Mouse (Mus musculus): ENCODE measurements around the gene Psmd5. TPM values are rescaled to one million over a fixed set of nuclear protein-coding genes. Genes with fewer than 3 reads are reported as not detected.

The Psmd5 gene
- polyA plus RNA-seq (2015; fragmentation: Nextera tagmentation; extraction: Ambion mirVana): 93.6 and 106 TPM in 2 replicates

GRCm38 (mm10) chr2:34874816-34875345, at the start of gene Psmd5:
Gene Psmd5, minus strand, starts transcription at chr2:34874968.
- Histone ChIP-seq H3K27ac (peak within 1 kb of the TSS; percentile 55), H3K9ac (peak within 1 kb of the TSS; percentile 39), H3K36me3 (no peaks in the 10 kb centered on the region), H3K27me3 (peaks cover 45% of the 10 kb centered on the region), H3K4me3 (replicated peaks) (peak within 1 kb of the TSS; percentile 46), H3K9me3 (replicated peaks) (no peaks in the 10 kb centered on the region), H3K4me1 (replicated peaks) (peaks cover 15% of the 10 kb centered on the region), H3K4me2 (peak within 1 kb of the TSS; percentile 42)
- DNase-seq (no peak), ATAC-seq (ENCODE audit: low read depth) (no peak)
- WGBS (ENCODE audit: insufficient replicate concordance): 22% methylated on average over 8 of the region's 8 CpGs

- Histone ChIP-seq H3K27me3 (peaks cover 6% of the 10 kb centered on the region; the same call in 1 of the 2 replicates), H3K9me3 (replicated peaks) (no peaks in the 10 kb centered on the region)
- 11% methylated on average over 2 of the region's 2 CpGs for WGBS (ENCODE audit: insufficient replicate concordance)
These were observed 48.0 kb upstream of the Psmd5 start for GRCm38 (mm10) chr2:34922729-34923128.

GRCm38 (mm10) chr2:34920144-34920543, 45.4 kb upstream of the Psmd5 start:
- Histone ChIP-seq H3K4me3 (replicated peaks) (no peak overlapping the region), H3K4me2 (no peak overlapping the region), H3K9ac (no peak overlapping the region), H3K27ac (no peak overlapping the region), H3K27me3 (peaks cover 11% of the 10 kb centered on the region), H3K9me3 (replicated peaks) (no peaks in the 10 kb centered on the region), H3K36me3 (no peaks in the 10 kb centered on the region), H3K4me1 (replicated peaks) (peaks cover under 1% of the 10 kb centered on the region; the same call in 1 of the 2 replicates)
- 32% methylated on average over 2 of the region's 2 CpGs for WGBS (ENCODE audit: insufficient replicate concordance)
- no peak for ATAC-seq (ENCODE audit: low read depth)
- DNase-seq: no peak

More at GRCm38 (mm10) chr2:34922729-34923128, 48.0 kb upstream of the Psmd5 start:
- DNase-seq: no peak
- H3K4me1 ChIP-seq (replicated peaks): no peaks in the 10 kb centered on the region
- no peak overlapping the region for H3K4me2 ChIP-seq
- no peak overlapping the region for H3K27ac ChIP-seq
- H3K9ac ChIP-seq: no peak overlapping the region
- H3K36me3 ChIP-seq: no peaks in the 10 kb centered on the region
- ATAC-seq (ENCODE audit: low read depth): no peak
- no peak overlapping the region for H3K4me3 ChIP-seq (replicated peaks)

- 0 out of 2 replicates have a peak overlapping the region, but pooled peaks have one; percentile 19 for H3K27ac ChIP-seq
- peaks cover 39% of the 10 kb centered on the region for H3K27me3 ChIP-seq
- DNase-seq (no peak), ATAC-seq (ENCODE audit: low read depth) (no peak)
- peak overlapping the region; percentile 90; the same call in 1 of the 2 replicates for H3K4me2 ChIP-seq
- no peak overlapping the region for H3K9ac ChIP-seq
- 61% methylated on average over 2 of the region's 2 CpGs for WGBS (ENCODE audit: insufficient replicate concordance)
- H3K36me3 ChIP-seq: peaks cover 14% of the 10 kb centered on the region; the same call in 1 of the 2 replicates
- peaks cover 28% of the 10 kb centered on the region for H3K4me1 ChIP-seq (replicated peaks)
- no peak overlapping the region for H3K4me3 ChIP-seq (replicated peaks)
- no peaks in the 10 kb centered on the region for H3K9me3 ChIP-seq (replicated peaks)
These were observed 40.3 kb upstream of the Psmd5 start for GRCm38 (mm10) chr2:34915103-34915502.

- Histone ChIP-seq H3K4me2 (peak overlapping the region; percentile 90), H3K27me3 (peaks cover 39% of the 10 kb centered on the region), H3K36me3 (peaks cover 17% of the 10 kb centered on the region; the same call in 1 of the 2 replicates), H3K9ac (peak overlapping the region; percentile 78; the same call in 1 of the 2 replicates), H3K9me3 (replicated peaks) (no peaks in the 10 kb centered on the region), H3K4me1 (replicated peaks) (peaks cover 28% of the 10 kb centered on the region), H3K27ac (no peak overlapping the region), H3K4me3 (replicated peaks) (peak overlapping the region; percentile 74)
- no peak for ATAC-seq (ENCODE audit: low read depth)
- no peak for DNase-seq
- WGBS (ENCODE audit: insufficient replicate concordance): 19% methylated on average over 2 of the region's 2 CpGs
These were observed 40.0 kb upstream of the Psmd5 start for GRCm38 (mm10) chr2:34914823-34915082.

DNA sequence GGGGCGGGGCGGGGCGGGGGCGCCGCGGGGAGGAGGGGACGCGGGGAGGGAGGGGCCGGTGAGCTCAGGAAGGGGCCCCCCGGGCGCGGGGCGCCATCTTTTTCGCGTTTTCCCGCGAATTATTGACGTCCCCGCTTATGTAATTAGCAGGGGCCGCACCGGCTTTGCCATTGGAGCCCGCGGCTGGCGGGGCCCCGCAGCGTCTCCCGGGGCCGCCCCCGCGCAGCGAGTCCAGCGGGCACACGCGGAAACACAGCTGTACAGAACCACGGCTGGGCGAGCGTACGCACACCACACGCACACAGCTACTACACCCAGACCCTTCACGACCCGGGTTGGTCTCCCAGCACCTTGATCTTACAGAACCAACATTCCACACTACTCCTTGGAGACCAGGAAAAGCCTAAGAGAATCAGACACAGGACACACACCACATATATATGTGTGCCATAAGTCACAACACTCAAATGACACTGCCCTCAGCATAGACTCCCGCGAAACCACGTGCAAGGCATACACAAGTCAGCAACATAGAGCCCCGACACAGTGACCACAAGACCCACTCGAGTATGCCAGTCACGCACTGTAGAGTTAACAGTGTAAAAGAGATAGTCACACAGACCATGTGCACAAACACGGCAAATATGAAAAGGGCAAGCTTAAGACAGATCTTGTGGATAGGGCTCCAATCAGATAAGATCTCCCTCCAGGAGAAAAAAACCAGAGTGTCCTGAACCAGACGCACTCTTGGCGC, 39.5 kb upstream of the Psmd5 start:
- 1% methylated on average over 41 of the region's 50 CpGs for WGBS (ENCODE audit: insufficient replicate concordance)
- Histone ChIP-seq H3K9ac (peak overlapping the region; percentile 78), H3K36me3 (peaks cover 20% of the 10 kb centered on the region; the same call in 1 of the 2 replicates), H3K4me1 (replicated peaks) (peaks cover 28% of the 10 kb centered on the region), H3K27me3 (peaks cover 39% of the 10 kb centered on the region), H3K9me3 (replicated peaks) (no peaks in the 10 kb centered on the region), H3K27ac (peak overlapping the region; percentile 60), H3K4me3 (replicated peaks) (peak overlapping the region; percentile 74), H3K4me2 (peak overlapping the region; percentile 90)
- ATAC-seq (ENCODE audit: low read depth) (peak; percentile 75), DNase-seq (peak; percentile 45)

GRCm38 (mm10) chr2:34913218-34914068, 38.7 kb upstream of the Psmd5 start, which contains the start of gene Phf19:
Gene Phf19, minus strand, starts transcription at chr2:34914026.
- Histone ChIP-seq H3K4me3 (replicated peaks) (peak within 1 kb of the TSS; percentile 74), H3K27ac (peak within 1 kb of the TSS; percentile 60), H3K4me2 (peak within 1 kb of the TSS; percentile 90), H3K27me3 (peaks cover 39% of the 10 kb centered on the region), H3K9ac (peak within 1 kb of the TSS; percentile 78), H3K9me3 (replicated peaks) (no peaks in the 10 kb centered on the region), H3K4me1 (replicated peaks) (peaks cover 28% of the 10 kb centered on the region), H3K36me3 (peaks cover 20% of the 10 kb centered on the region; the same call in 1 of the 2 replicates)
- DNase-seq (peak; percentile 32), ATAC-seq (ENCODE audit: low read depth) (peak; percentile 47; the same call in 1 of the 2 replicates)
- WGBS (ENCODE audit: insufficient replicate concordance): under 1% methylated on average over 62 of the region's 64 CpGs

DNA sequence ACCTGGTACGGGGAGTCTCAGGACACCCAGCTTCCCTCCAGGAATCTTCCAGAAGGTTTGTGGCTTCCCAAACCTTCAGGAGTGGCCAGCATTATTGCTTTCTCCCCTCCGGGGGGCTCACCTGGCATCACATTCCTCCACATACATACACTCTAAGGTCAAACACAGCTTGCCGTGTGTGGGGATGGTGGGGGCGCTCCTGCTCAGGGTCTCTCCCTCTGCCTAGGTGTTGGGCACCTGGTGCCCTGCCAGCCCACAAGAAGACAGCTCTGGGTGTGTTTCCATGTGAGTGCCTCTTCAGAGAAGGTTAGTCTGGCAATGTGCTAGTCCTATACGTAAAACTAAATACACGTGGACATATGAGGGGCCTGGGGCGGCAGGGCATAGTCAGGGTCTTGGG, 37.8 kb upstream of the Psmd5 start:
- peak overlapping the region; percentile 78 for H3K9ac ChIP-seq
- H3K27me3 ChIP-seq: peaks cover 39% of the 10 kb centered on the region
- 56% methylated on average over 7 of the region's 7 CpGs for WGBS (ENCODE audit: insufficient replicate concordance)

DNA sequence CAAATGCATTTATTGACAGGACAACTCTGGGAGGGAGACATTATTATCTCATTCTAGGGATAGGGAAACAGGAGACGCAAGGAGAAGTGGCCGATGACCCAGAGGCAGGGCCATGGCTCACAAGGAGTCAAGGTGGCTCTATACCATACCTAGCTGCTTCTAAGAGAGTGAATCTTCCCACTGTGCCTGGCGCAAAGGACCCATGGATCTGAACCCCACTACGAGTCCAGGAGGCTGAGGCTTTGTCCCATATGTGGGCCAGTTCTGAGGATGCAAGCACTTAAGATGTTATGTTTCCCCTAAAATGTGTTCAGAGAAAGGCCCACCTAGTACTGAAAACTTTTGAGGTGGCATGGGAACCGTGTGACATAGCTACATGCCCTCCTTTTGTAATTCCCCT, 37.1 kb upstream of the Psmd5 start:
- Histone ChIP-seq H3K4me2 (no peak overlapping the region), H3K4me1 (replicated peaks) (peaks cover 33% of the 10 kb centered on the region), H3K27ac (no peak overlapping the region), H3K9ac (no peak overlapping the region), H3K27me3 (peaks cover 39% of the 10 kb centered on the region), H3K4me3 (replicated peaks) (no peak overlapping the region), H3K9me3 (replicated peaks) (no peaks in the 10 kb centered on the region), H3K36me3 (peaks cover 20% of the 10 kb centered on the region; the same call in 1 of the 2 replicates)
- WGBS (ENCODE audit: insufficient replicate concordance): 74% methylated on average over 5 of the region's 5 CpGs
- ATAC-seq (ENCODE audit: low read depth): no peak
- DNase-seq: no peak

More for the DNA sequence above, 37.8 kb upstream of the Psmd5 start:
- Histone ChIP-seq H3K4me2 (peak overlapping the region; percentile 90), H3K9me3 (replicated peaks) (no peaks in the 10 kb centered on the region), H3K4me1 (replicated peaks) (peaks cover 28% of the 10 kb centered on the region), H3K27ac (no peak overlapping the region), H3K4me3 (replicated peaks) (peak overlapping the region; percentile 74), H3K36me3 (peaks cover 20% of the 10 kb centered on the region; the same call in 1 of the 2 replicates)
- no peak for ATAC-seq (ENCODE audit: low read depth)
- DNase-seq: no peak

- no peak overlapping the region for H3K9ac ChIP-seq
- H3K27ac ChIP-seq: no peak overlapping the region
- no peak overlapping the region for H3K4me3 ChIP-seq (replicated peaks)
- H3K36me3 ChIP-seq: peaks cover 20% of the 10 kb centered on the region
- no peak for ATAC-seq (ENCODE audit: low read depth)
- H3K4me2 ChIP-seq: no peak overlapping the region
- no peak for DNase-seq
- WGBS (ENCODE audit: insufficient replicate concordance): 87% methylated on average over 4 of the region's 4 CpGs
- H3K9me3 ChIP-seq (replicated peaks): no peaks in the 10 kb centered on the region
- H3K4me1 ChIP-seq (replicated peaks): peaks cover 45% of the 10 kb centered on the region
- H3K27me3 ChIP-seq: peaks cover 27% of the 10 kb centered on the region
These were observed 35.0 kb upstream of the Psmd5 start for GRCm38 (mm10) chr2:34909719-34910118.
